Mouse (Mus musculus): Measurements from ENCODE around the gene Stum. TPM values are rescaled to one million over a fixed set of nuclear protein-coding genes. Genes with fewer than 3 reads are reported as not detected.

Stum gene
- polyA plus RNA-seq, 1 experiment from 2014 or later = 0.07 TPM

DNA sequence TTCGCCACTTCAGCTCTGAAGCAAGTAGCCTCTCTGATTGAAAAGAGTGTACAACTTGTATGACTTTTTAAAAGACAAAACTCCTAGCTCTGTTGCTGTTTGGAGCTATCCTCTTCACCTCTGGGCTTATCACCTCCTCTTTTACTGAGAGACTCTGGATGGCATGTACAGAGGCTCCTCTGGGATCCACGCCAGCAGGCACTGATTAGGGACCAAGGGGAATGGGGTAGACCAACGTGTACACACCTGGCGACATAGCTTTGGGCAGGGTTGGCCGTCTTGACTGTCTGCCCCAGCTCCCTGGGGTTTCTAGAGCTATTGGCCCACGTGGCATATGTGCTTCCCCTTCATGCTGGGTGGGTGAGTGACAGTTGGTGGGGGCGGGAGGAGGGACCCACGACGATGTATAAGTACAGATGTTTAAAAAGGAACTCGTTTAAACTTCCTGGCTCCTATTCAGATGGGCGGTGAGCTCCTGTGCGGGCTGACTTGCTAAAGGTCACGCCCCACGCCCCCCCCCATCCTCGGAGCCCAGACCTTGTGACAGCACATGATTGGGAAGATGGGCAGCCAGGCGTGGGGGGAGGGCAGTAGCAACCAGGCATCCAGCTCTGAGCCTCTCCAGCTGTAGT, 60.2 kb downstream of the Stum start:
- DNase-seq = peak; percentile 40
- ATAC-seq = peak; percentile 22; the same call in 1 of the 2 replicates
- H3K4me1 ChIP-seq (ENCODE audit: insufficient read depth) = peaks cover 4% of the 10 kb centered on the region; the same call in 1 of the 2 replicates
- H3K4me3 ChIP-seq (ENCODE audit: low read depth, low read length) = no peak overlapping the region
- no peak overlapping the region for H3K4me2 ChIP-seq (ENCODE audit: low read depth, low read length)
- WGBS (ENCODE audit: insufficient replicate concordance) = 31% methylated on average over 16 of the region's 16 CpGs
- TF ChIP-seq EP300 (IDR thresholded peaks at IDR 0.05; ENCODE audit: low read depth) = no peak
- TF ChIP-seq CTCF (IDR thresholded peaks at IDR 0.05; ENCODE audit: low read depth) = no peak
- H3K27me3 ChIP-seq (ENCODE audit: insufficient read depth, low read length) = no peaks in the 10 kb centered on the region
- H3K9me3 ChIP-seq (ENCODE audit: low read length) = no peaks in the 10 kb centered on the region
- H3K27ac ChIP-seq (ENCODE audit: low read depth) = no peak overlapping the region
- H3K9ac ChIP-seq (replicated peaks) = no peak overlapping the region
- peaks cover 5% of the 10 kb centered on the region; the same call in 1 of the 2 replicates for H3K36me3 ChIP-seq (replicated peaks; ENCODE audit: insufficient read depth, low read length)

DNA sequence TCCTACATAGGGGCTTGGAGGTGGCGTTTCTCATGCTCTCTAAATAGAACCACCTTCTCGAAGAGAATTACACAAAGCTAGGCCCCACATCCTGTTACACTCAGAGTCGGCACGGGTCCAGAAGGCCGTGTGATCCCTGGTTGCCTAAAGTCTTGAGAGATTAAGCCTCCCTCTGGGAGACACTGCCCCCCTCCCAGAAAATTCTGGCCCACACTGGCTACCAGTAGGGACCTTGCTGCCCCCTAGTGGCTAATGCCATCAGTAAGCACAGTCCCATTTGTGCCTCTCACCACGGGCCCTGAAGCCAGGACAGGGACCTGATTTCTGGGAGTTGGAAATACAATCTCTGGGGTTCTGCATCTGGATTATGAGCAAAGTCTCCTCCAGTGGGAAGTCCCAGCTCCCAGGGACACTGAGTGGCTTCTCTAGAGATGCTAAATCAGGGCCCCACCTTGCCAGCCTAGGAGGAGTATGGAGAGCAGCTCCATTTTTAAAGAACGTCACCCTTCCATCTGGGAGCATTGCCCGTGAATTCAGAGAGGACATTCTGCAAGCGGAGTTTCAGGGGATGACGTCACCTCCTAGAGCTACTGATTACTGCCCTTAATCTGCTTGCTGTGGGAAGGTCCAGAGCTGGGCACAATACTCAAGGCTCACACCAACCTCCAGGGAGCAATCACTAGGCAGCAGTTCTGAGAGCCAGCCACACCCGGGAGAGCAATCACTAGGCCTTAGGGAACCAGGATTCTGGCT, 61.1 kb downstream of the Stum start:
- peaks cover 4% of the 10 kb centered on the region; the same call in 1 of the 2 replicates for H3K4me1 ChIP-seq (ENCODE audit: insufficient read depth)
- no peaks in the 10 kb centered on the region for H3K27me3 ChIP-seq (ENCODE audit: insufficient read depth, low read length)
- ATAC-seq (peak; percentile 59), DNase-seq (peak; percentile 81)
- WGBS (ENCODE audit: insufficient replicate concordance) = 35% methylated on average over 11 of the region's 11 CpGs
- peaks cover 8% of the 10 kb centered on the region; the same call in 1 of the 2 replicates for H3K36me3 ChIP-seq (replicated peaks; ENCODE audit: insufficient read depth, low read length)
- H3K4me3 ChIP-seq (ENCODE audit: low read depth, low read length) = no peak overlapping the region
- TF ChIP-seq CTCF (IDR thresholded peaks at IDR 0.05; ENCODE audit: low read depth) = peak; percentile 88
- no peak for TF ChIP-seq EP300 (IDR thresholded peaks at IDR 0.05; ENCODE audit: low read depth)
- H3K9me3 ChIP-seq (ENCODE audit: low read length) = no peaks in the 10 kb centered on the region
- H3K9ac ChIP-seq (replicated peaks) = peak overlapping the region; percentile 30; the same call in 1 of the 2 replicates
- no peak overlapping the region for H3K27ac ChIP-seq (ENCODE audit: low read depth)
- no peak overlapping the region for H3K4me2 ChIP-seq (ENCODE audit: low read depth, low read length)

DNA sequence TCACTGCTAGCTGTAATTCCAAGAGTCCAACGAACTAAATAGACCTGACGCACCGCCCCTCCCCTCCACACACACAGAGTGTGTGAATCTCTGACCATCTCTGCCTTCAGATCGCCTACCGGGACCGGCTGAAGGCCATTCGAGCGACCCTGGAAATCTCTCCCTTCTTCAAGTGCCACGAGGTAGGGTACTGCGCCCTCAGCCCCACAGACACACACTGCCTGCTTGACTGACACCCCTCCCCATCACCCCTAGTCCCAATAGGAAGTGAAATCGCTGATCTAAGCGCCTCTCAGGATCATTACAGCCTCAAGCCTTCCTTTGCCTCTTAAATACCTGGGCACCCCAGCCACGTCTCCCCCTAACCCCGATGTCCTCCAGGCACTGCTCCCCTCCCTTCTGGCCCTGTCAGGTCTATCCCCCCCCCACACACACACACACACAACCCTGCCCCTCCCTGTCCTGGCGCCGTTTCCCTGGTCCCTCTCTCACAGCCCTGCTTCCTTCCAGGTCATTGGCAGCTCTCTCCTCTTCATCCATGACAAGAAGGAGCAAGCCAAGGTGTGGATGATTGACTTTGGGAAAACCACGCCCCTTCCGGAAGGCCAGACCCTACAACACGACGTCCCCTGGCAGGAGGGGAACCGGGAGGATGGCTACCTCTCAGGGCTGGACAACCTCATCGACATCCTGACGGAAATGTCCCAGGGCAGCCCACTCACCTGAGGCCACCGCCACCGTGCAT, 62.0 kb downstream of the Stum start:
- H3K27ac ChIP-seq (ENCODE audit: low read depth) = no peak overlapping the region
- TF ChIP-seq EP300 (IDR thresholded peaks at IDR 0.05; ENCODE audit: low read depth) (no peak), CTCF (IDR thresholded peaks at IDR 0.05; ENCODE audit: low read depth) (no peak)
- H3K27me3 ChIP-seq (ENCODE audit: insufficient read depth, low read length) = no peaks in the 10 kb centered on the region
- H3K9me3 ChIP-seq (ENCODE audit: low read length) = no peaks in the 10 kb centered on the region
- H3K4me3 ChIP-seq (ENCODE audit: low read depth, low read length) = no peak overlapping the region
- DNase-seq (no peak), ATAC-seq (no peak)
- H3K36me3 ChIP-seq (replicated peaks; ENCODE audit: insufficient read depth, low read length) = peaks cover 8% of the 10 kb centered on the region; the same call in 1 of the 2 replicates
- H3K4me2 ChIP-seq (ENCODE audit: low read depth, low read length) = no peak overlapping the region
- peaks cover 4% of the 10 kb centered on the region; the same call in 1 of the 2 replicates for H3K4me1 ChIP-seq (ENCODE audit: insufficient read depth)
- no peak overlapping the region for H3K9ac ChIP-seq (replicated peaks)
- WGBS (ENCODE audit: insufficient replicate concordance) = 71% methylated on average over 25 of the region's 25 CpGs

DNA sequence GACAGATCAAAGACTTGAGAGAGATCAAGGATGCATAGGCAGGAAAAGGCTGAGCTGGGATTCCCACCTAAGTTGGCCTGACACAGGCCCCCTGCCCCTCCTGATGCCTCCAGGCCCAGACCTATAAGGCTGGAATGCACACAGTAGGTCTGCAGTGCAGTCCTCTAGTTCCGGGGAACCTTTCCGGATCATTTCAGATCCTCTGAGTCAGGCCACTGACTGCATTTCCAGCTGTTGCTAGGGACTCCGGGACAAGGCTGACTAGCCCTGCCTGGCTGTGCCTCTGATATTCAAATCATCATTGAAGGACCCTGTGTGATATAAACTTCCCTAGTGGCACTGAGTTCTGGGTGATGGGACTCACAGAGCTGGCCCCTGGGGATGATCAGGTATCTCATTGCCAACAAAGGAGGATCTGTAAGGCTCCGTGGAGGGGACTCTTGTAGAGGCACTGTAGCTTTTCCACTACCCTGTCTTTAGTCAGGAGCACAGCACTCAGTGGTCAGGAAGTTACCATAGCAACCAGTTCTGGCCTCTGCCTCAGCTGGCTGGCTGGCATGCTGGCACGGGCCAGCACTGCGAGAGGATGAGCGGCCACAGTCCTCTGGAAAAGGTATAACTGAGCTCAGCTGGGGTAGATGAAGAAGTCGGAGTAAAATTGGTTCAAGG, 62.7 kb downstream of the Stum start:
- no peak overlapping the region for H3K4me3 ChIP-seq (ENCODE audit: low read depth, low read length)

DNA sequence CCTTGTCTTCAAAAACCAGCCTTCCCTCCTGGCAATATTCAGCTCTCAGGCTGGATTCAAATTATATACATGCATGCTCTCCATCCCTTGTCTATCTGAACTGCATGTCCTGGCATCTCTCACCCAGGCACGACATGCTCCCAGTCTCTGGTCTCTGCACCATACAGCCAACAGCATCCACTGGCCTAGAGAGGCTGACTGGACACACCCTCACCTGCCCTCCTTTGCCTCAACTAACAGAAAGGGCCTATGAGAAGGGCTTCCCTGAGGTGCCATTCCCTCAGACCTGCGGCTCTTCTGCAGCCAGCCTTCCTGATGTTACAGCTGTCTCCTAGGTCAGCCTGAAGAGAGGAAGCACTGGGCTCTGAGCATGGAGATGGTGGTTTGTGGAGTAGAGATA, 64.2 kb downstream of the Stum start:
- Histone ChIP-seq H3K27me3 (ENCODE audit: insufficient read depth, low read length) (no peaks in the 10 kb centered on the region), H3K27ac (ENCODE audit: low read depth) (no peak overlapping the region), H3K9ac (replicated peaks) (no peak overlapping the region), H3K4me1 (ENCODE audit: insufficient read depth) (peaks cover 4% of the 10 kb centered on the region; the same call in 1 of the 2 replicates), H3K9me3 (ENCODE audit: low read length) (no peaks in the 10 kb centered on the region), H3K4me3 (ENCODE audit: low read depth, low read length) (no peak overlapping the region), H3K4me2 (ENCODE audit: low read depth, low read length) (no peak overlapping the region), H3K36me3 (replicated peaks; ENCODE audit: insufficient read depth, low read length) (peaks cover 11% of the 10 kb centered on the region)
- WGBS (ENCODE audit: insufficient replicate concordance) = 87% methylated on average over 2 of the region's 2 CpGs
- ATAC-seq (no peak), DNase-seq (no peak)
- TF ChIP-seq CTCF (IDR thresholded peaks at IDR 0.05; ENCODE audit: low read depth) (no peak), EP300 (IDR thresholded peaks at IDR 0.05; ENCODE audit: low read depth) (no peak)

More for the DNA sequence above, 62.7 kb downstream of the Stum start:
- Histone ChIP-seq H3K4me2 (ENCODE audit: low read depth, low read length) (no peak overlapping the region), H3K9ac (replicated peaks) (no peak overlapping the region), H3K9me3 (ENCODE audit: low read length) (no peaks in the 10 kb centered on the region), H3K27me3 (ENCODE audit: insufficient read depth, low read length) (no peaks in the 10 kb centered on the region), H3K27ac (ENCODE audit: low read depth) (no peak overlapping the region), H3K36me3 (replicated peaks; ENCODE audit: insufficient read depth, low read length) (peaks cover 8% of the 10 kb centered on the region; the same call in 1 of the 2 replicates), H3K4me1 (ENCODE audit: insufficient read depth) (peaks cover 4% of the 10 kb centered on the region; the same call in 1 of the 2 replicates)
- 74% methylated on average over 8 of the region's 8 CpGs for WGBS (ENCODE audit: insufficient replicate concordance)
- no peak for TF ChIP-seq CTCF (IDR thresholded peaks at IDR 0.05; ENCODE audit: low read depth)
- no peak for TF ChIP-seq EP300 (IDR thresholded peaks at IDR 0.05; ENCODE audit: low read depth)
- DNase-seq (no peak), ATAC-seq (no peak)

All from liver, postnatal 0 days (tissue).